Mouse (Mus musculus) olfactory bulb, adult 2 months (tissue): Measurements from ENCODE around the gene Ptov1. TPM values are rescaled to one million over a fixed set of nuclear protein-coding genes. Genes with fewer than 3 reads are reported as not detected.
A peak's percentile ranks its signal among the peaks of the same experiment; 100 is the strongest.

Experiments used
- H3K27ac ChIP-seq: fragments of 200-500 bp; 2 replicates; pipeline ENCODE4 v1.5.1; 2012; ENCODE audit warnings: low read depth, low read length; ENCODE audit not compliant: insufficient read depth
- H3K4me1 ChIP-seq: fragments of 200-500 bp; 2 replicates; pipeline ENCODE4 v1.6.1; 2012; ENCODE audit warnings: low read length; ENCODE audit not compliant: control insufficient read depth, insufficient read depth
- H3K4me3 ChIP-seq: fragments of 200-500 bp; 2 replicates; pipeline ENCODE4 v1.5.1; 2012; ENCODE audit warnings: mild to moderate bottlenecking, low read depth, low read length, moderate library complexity; ENCODE audit not compliant: insufficient read depth
- CTCF ChIP-seq: fragments of 200-500 bp; IDR thresholded peaks from 2 replicates; pipeline ENCODE4 v1.5.1; 2012; ENCODE audit warnings: low read depth, mild to moderate bottlenecking, low read length, moderate library complexity; ENCODE audit not compliant: insufficient read depth
- POLR2A ChIP-seq: fragments of 200-500 bp; IDR thresholded peaks from 2 replicates; pipeline ENCODE4 v1.6.1; 2012; ENCODE audit warnings: mild to moderate bottlenecking, low read depth, low read length, moderate library complexity; ENCODE audit not compliant: insufficient read depth
- WGBS: fragments of 180-500 bp; shearing (Covaris S2); methylation state at CpG from one replicate; pipeline ENCODE4 v1.1.7; 2018; 5-methylcytosine and 5-hydroxymethylcytosine counted together
- polyA plus RNA-seq: library from polyadenylated mRNA; stranded (reverse); fragments of >200 nt; gene quantifications from 2 replicates; pipeline ENCODE4 v1.2.4, GENCODE M21; 2012; ENCODE audit warnings: low replicate concordance; ENCODE audit not compliant: missing spikeins, insufficient read depth, insufficient read length

Ptov1 gene
- polyA plus RNA-seq, 1 experiment: not detected

GRCm38 (mm10) chr7:44855036-44855435, 14.6 kb downstream of the Ptov1 start:
- peaks cover 47% of the 10 kb centered on the region for H3K4me1 ChIP-seq
- H3K27ac ChIP-seq: peak overlapping the region; percentile 87
- TF ChIP-seq CTCF: no peak
- TF ChIP-seq POLR2A: no peak
- H3K4me3 ChIP-seq: peak overlapping the region; percentile 60
- WGBS: 20% methylated on average over 10 of the region's 10 CpGs

DNA sequence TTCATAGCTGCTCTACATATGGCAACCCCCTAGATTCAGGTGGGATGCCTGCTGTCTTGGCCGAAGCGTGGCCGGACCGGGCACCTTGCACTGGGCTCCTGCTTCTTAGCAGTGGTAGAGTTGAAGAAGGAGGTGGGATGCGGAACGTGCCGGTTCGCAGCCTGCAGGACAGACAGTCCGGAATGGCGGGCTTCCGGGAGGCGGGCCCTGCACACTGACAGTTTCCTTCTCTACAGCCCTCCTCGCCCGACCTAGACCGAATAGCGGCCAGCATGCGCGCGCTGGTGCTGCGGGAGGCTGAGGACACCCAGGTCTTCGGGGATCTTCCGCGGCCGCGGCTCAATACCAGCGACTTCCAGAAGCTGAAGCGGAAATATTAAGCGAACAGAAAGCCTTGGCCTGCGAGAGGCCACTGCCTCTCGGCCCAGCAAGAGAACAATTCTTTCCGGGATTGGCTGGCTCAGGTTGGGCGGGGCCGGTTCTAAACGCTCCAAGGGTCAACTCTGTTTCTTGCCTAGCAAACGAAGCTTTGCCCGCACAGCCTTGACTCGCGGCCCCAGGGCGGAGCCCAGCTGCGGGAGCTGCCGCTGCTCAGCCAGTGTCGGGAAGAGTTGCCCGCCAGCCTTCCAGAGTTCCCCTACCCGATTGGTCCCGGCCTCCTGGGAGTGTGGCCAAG, 15.1 kb downstream of the Ptov1 start:
- Histone ChIP-seq H3K27ac (peak overlapping the region; percentile 87), H3K4me1 (peaks cover 43% of the 10 kb centered on the region), H3K4me3 (peak overlapping the region; percentile 60)
- WGBS: 6% methylated on average over 45 of the region's 45 CpGs
- TF ChIP-seq CTCF (no peak), POLR2A (peak; percentile 48; the same call in 1 of the 2 replicates)

GRCm38 (mm10) chr7:44853596-44854355, 15.8 kb downstream of the Ptov1 start:
- no peak for TF ChIP-seq POLR2A
- TF ChIP-seq CTCF: no peak
- Histone ChIP-seq H3K27ac (peak overlapping the region; percentile 87), H3K4me1 (peaks cover 43% of the 10 kb centered on the region), H3K4me3 (peak overlapping the region; percentile 60)
- 21% methylated on average over 26 of the region's 26 CpGs for WGBS

- WGBS: 91% methylated on average over 2 of the region's 2 CpGs
- Histone ChIP-seq H3K27ac (no peak overlapping the region), H3K4me3 (no peak overlapping the region), H3K4me1 (peaks cover 40% of the 10 kb centered on the region)
- TF ChIP-seq CTCF (no peak), POLR2A (no peak)
Observed at GRCm38 (mm10) chr7:44853065-44853464, 16.5 kb downstream of the Ptov1 start.

DNA sequence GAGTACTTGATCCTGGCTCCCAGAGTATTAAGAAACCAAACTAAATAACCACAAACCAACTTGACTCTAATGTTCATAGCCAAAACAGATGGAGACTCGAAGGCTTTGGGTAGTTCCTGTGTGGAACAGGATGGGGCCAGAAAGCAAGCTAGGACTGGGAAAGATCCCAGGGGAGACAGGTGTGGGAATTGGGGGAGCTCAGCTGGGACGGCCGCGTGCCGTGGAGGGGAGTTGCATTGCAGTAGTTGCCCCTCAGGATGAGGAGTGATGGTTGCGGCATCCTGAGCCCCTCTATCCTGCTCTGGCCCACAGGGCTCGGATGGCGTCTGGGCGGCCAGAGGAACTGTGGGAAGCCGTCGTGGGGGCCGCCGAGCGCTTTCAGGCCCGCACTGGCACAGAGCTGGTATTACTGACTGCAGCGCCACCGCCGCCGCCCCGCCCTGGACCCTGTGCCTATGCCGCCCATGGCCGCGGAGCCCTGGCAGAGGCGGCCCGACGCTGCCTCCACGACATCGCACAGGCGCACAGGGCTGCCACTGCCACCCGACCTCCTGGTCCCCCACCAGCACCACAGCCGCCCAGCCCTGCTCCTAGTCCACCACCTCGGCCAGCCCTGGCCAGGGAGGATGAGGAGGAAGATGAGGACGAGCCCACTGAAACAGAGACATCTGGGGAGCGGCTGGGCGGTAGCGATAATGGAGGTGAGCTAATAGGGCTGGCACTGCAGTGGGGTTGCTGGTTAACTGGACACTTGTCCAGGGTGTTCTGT, 17.1 kb downstream of the Ptov1 start:
- Histone ChIP-seq H3K4me3 (no peak overlapping the region), H3K4me1 (peaks cover 41% of the 10 kb centered on the region), H3K27ac (no peak overlapping the region)
- WGBS: 88% methylated on average over 36 of the region's 36 CpGs
- TF ChIP-seq POLR2A (no peak), CTCF (no peak)

DNA sequence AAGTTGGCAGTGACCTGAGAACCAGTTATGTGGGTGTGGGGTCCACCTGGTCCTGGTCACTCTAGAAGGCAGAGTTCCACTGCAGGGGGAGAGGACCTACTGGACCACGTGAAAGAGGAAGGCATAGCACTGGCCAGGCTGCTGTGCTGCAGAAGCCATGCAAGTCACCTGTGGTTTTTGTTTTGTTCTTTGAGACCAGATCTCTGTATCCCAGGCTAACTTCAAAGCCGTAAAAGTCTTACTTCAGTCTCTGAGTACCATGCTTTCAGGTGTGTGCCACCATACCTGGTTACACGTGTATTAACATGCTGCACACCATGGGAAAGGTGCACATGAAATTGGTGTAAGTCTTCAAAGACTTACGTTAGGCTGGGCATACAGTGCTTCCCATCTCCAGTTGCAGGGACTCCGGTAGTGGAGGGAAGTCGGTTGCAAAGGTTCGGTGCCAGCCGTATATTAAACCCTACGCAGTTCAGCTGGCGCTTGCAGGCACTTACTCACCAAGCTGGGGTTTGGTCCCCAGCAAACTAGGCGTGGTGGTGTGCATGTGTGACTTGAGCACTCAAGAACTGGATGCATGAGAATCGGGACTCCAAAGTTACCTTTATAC, 17.9 kb downstream of the Ptov1 start:
- TF ChIP-seq CTCF (no peak), POLR2A (no peak)
- 91% methylated on average over 12 of the region's 12 CpGs for WGBS
- no peak overlapping the region for H3K4me3 ChIP-seq
- peaks cover 41% of the 10 kb centered on the region for H3K4me1 ChIP-seq
- no peak overlapping the region for H3K27ac ChIP-seq

GRCm38 (mm10) chr7:44850789-44851624, 18.6 kb downstream of the Ptov1 start:
- peak overlapping the region; percentile 90 for H3K4me3 ChIP-seq
- peak overlapping the region; percentile 99; the same call in 1 of the 2 replicates for H3K27ac ChIP-seq
- H3K4me1 ChIP-seq: peaks cover 41% of the 10 kb centered on the region
- WGBS: 72% methylated on average over 8 of the region's 8 CpGs
- TF ChIP-seq POLR2A: no peak
- TF ChIP-seq CTCF: no peak

DNA sequence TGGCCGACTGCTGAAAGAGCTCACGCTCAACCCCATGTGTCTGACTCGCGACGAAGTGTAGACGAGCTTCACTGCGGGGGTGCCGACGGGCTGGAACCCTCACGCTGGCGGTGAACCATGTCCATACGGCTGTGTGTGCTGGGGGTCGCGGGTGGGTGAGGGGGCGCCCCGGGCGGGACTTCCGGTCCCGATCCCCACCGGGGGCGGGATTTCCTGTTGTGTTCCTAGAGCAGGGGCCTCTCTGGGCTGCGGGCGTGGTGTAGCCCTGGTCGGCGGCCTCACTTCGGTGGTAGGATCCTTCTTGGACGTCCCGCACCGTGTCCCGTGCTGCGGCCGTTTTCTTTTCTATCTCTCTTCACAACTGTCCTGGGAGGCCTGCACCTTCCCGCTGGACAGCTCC, 19.4 kb downstream of the Ptov1 start:
- Histone ChIP-seq H3K27ac (peak overlapping the region; percentile 99), H3K4me1 (peaks cover 39% of the 10 kb centered on the region), H3K4me3 (peak overlapping the region; percentile 90)
- TF ChIP-seq POLR2A: peak; percentile 46; the same call in 1 of the 2 replicates
- no peak for TF ChIP-seq CTCF
- under 1% methylated on average over 33 of the region's 33 CpGs for WGBS
